Mouse (Mus musculus) E14TG2a.4 (cell line): ENCODE measurements around the gene Wee2.

Experiments
- CTCF ChIP-seq: conservative IDR thresholded peaks from 2 replicates; pipeline ENCODE4 v1.5.1; 2014; ENCODE audit warnings: low read length
- NANOG ChIP-seq: IDR thresholded peaks from 2 replicates; pipeline ENCODE4 v1.6.1; 2014; ENCODE audit warnings: borderline replicate concordance, low read length, mixed read lengths
- POU5F1 ChIP-seq: IDR thresholded peaks from 2 replicates; pipeline ENCODE4 v1.6.1; 2014; ENCODE audit warnings: low read length, borderline replicate concordance

- TF ChIP-seq CTCF: no peak
- TF ChIP-seq POU5F1: no peak
- TF ChIP-seq NANOG: no peak
Observed at GRCm38 (mm10) chr6:40418386-40418785, 20.5 kb upstream of the Wee2 start.
